Mouse (Mus musculus): Measurements from ENCODE around the gene Col2a1. TPM values are rescaled to one million over a fixed set of nuclear protein-coding genes. Genes with fewer than 3 reads are reported as not detected.

Gene Col2a1
- polyA plus RNA-seq, 1 experiment from 2014 or later, result 142 TPM

DNA sequence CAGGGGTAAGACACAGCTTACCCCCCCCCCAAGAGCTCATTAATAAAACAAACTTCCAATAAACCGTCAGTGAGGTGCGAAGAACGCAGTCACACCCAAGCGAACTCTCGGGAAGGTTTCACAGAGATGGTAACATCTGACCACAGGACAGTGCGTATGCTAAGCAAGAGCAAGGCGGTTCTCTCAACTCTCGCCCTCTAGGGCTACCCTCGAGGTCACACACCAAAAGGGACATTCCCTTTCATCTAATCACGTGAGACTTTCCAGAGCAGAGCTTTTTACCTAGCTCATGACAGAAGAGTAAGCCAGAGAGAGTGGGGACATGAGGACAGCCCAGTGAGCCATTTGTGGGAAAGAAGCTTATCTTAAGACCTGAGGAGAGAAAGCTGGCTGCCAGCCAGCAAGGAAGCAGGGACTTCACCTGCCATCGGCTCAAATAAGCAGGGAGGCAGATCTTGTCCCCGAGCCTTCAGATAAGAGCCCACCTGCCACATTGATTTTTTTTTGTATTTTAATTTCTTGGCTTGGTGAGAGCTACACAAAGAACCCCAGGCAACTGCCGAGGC is 75.2 kb downstream of the Col2a1 start:
- Histone ChIP-seq H3K4me1 (no peaks in the 10 kb centered on the region), H3K9me3 (replicated peaks) (no peaks in the 10 kb centered on the region), H3K36me3 (no peaks in the 10 kb centered on the region), H3K4me3 (no peak overlapping the region), H3K27ac (replicated peaks) (no peak overlapping the region), H3K27me3 (ENCODE audit: low read depth, poor library complexity, severe bottlenecking) (no peaks in the 10 kb centered on the region)
- DNase-seq (ENCODE audit: low spot score), result no peak
- WGBS, result 68% methylated on average over 13 of the region's 13 CpGs

DNA sequence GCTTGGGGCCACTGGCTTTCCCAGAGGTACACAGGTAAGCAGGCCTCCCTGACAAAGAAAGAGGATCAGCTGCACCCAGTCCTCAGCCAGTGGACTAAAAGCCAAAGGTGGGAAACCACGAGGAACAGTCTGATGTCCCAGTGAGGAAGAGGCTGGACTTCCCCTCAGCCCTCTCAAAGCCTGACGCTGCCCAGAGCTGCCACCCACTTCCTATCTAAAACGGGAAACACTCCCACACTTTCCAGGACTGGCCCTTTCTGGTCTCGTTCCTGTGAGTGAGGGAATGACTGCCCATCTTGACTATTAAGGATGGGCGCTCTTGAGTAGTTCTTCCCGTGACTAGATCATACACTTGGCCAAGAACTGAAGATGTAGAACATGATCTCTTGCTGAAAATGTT is 76.7 kb downstream of the Col2a1 start:
- Histone ChIP-seq H3K27ac (replicated peaks) (no peak overlapping the region), H3K4me1 (no peaks in the 10 kb centered on the region), H3K27me3 (ENCODE audit: low read depth, poor library complexity, severe bottlenecking) (no peaks in the 10 kb centered on the region), H3K9me3 (replicated peaks) (no peaks in the 10 kb centered on the region), H3K36me3 (no peaks in the 10 kb centered on the region), H3K4me3 (no peak overlapping the region)
- WGBS, result 80% methylated on average over 6 of the region's 6 CpGs
- no peak for DNase-seq (ENCODE audit: low spot score)

DNA sequence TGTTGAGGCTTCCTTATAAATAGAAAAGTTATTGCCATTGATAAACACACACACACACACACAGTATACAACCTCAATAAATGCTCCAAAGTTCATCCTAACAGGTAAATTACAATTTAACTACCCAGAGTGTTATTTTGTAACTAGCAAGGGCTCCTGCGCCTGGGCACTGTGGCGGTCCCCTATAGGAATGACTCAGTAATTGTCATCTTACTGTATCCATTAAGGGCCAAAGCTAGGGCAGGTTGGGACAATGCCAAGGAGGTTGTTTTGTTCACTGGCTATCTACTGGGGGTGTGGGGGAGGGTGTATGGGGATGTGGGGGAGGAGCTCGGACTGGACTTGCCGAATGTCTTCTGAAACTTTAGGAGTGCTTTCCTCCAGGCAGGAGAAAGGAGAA is 77.5 kb downstream of the Col2a1 start:
- 81% methylated on average over 4 of the region's 4 CpGs for WGBS
- Histone ChIP-seq H3K4me1 (no peaks in the 10 kb centered on the region), H3K9me3 (replicated peaks) (no peaks in the 10 kb centered on the region), H3K4me3 (no peak overlapping the region), H3K27ac (replicated peaks) (no peak overlapping the region), H3K27me3 (ENCODE audit: low read depth, poor library complexity, severe bottlenecking) (no peaks in the 10 kb centered on the region), H3K36me3 (no peaks in the 10 kb centered on the region)
- no peak for DNase-seq (ENCODE audit: low spot score)

Other genes with a start within 250 kb of the Col2a1 start
- 5.3 and 6.0 TPM in 2 replicates for gene Rapgef3, start 236.7 kb downstream of the Col2a1 start, polyA plus RNA-seq (2016; fragmentation: Nextera tagmentation; extraction: Ambion mirVana)
- 30.5 and 36.3 TPM in 2 replicates for gene Slc48a1, start 226.2 kb downstream of the Col2a1 start, polyA plus RNA-seq (2016; fragmentation: Nextera tagmentation; extraction: Ambion mirVana)
- 23.9 and 24.7 TPM in 2 replicates for gene Hdac7, start 160.2 kb downstream of the Col2a1 start, polyA plus RNA-seq (2016; fragmentation: Nextera tagmentation; extraction: Ambion mirVana)
- 0.72 and 1.0 TPM in 2 replicates for gene Vdr, start 94.1 kb downstream of the Col2a1 start, polyA plus RNA-seq (2016; fragmentation: Nextera tagmentation; extraction: Ambion mirVana)
- 55.6 and 61.1 TPM in 2 replicates for gene Tmem106c, start 40.5 kb downstream of the Col2a1 start, polyA plus RNA-seq (2016; fragmentation: Nextera tagmentation; extraction: Ambion mirVana)
- gene Pfkm, start 87.9 kb upstream of the Col2a1 start, polyA plus RNA-seq (2016; fragmentation: Nextera tagmentation; extraction: Ambion mirVana), result 36.3 and 43.1 TPM in 2 replicates
- 46.2 and 47.3 TPM in 2 replicates for gene Senp1, start 89.0 kb upstream of the Col2a1 start, polyA plus RNA-seq (2016; fragmentation: Nextera tagmentation; extraction: Ambion mirVana)
- 41.7 and 47.2 TPM in 2 replicates for gene Asb8, start 160.9 kb upstream of the Col2a1 start, polyA plus RNA-seq (2016; fragmentation: Nextera tagmentation; extraction: Ambion mirVana)
- 7.3 and 11.2 TPM in 2 replicates for gene Ccdc184, start 162.5 kb upstream of the Col2a1 start, polyA plus RNA-seq (2016; fragmentation: Nextera tagmentation; extraction: Ambion mirVana)
- not detected in 2 replicates for gene Olfr288, start 190.8 kb upstream of the Col2a1 start, polyA plus RNA-seq (2016; fragmentation: Nextera tagmentation; extraction: Ambion mirVana)
- not detected in 2 replicates for gene Gm44579, start 216.3 kb upstream of the Col2a1 start, polyA plus RNA-seq (2016; fragmentation: Nextera tagmentation; extraction: Ambion mirVana)
- gene Olfr287, start 216.4 kb upstream of the Col2a1 start, polyA plus RNA-seq (2016; fragmentation: Nextera tagmentation; extraction: Ambion mirVana), result not detected in 2 replicates
- gene Olfr286, start 229.8 kb upstream of the Col2a1 start, polyA plus RNA-seq (2016; fragmentation: Nextera tagmentation; extraction: Ambion mirVana), result 0.02 TPM in 1 of 2 replicates, not detected in the other